Mouse (Mus musculus) testis, adult 2 months (tissue): ENCODE data around the gene Krtcap2.

Experiments used
- CTCF ChIP-seq: fragments of 200-500 bp; IDR thresholded peaks from 2 replicates; pipeline ENCODE4 v1.5.1; 2012; ENCODE audit warnings: low read depth, mild to moderate bottlenecking, inconsistent platforms, low read length, moderate library complexity; ENCODE audit not compliant: control insufficient read depth, insufficient read depth, insufficient replicate concordance
- POLR2A ChIP-seq: fragments of 200-500 bp; IDR thresholded peaks from 2 replicates; pipeline ENCODE4 v1.6.1; 2012; ENCODE audit warnings: low read depth, mild to moderate bottlenecking, inconsistent platforms, low read length, moderate library complexity; ENCODE audit not compliant: control insufficient read depth

DNA sequence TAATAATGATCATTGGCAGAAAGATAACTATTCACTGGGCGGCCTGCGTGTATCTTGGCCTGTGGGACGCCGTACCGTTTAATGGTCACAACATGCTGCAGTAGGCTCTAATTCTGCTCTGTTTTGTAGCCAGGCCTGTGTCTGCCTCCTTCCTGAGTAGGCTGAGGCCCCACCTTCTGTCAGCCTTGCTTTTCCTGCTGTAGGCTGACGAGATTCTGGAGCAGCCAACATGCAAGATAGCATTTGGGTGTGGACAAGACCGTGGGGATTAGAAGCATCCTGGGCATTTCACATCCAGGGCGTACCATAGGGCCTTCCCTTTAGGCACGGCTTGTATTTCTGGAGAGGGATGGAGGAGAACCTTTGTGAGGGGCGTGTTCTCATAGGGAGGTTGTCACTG, 16.7 kb downstream of the Krtcap2 start:
- no peak for TF ChIP-seq CTCF
- TF ChIP-seq POLR2A = no peak
